Mouse (Mus musculus) adrenal gland, adult 8-10 months (tissue): ENCODE measurements around the gene Ppp1r10. TPM values are rescaled to one million over a fixed set of nuclear protein-coding genes. Genes with fewer than 3 reads are reported as not detected.

Experiments
- microRNA-seq, 2 experiments: library from miRNA; unstranded; fragments of <30 nt; microRNA quantifications; one replicate each; pipeline ENCODE4 v1.2.0; 2022
- total RNA-seq, 4 experiments: library from RNA; stranded (reverse); gene quantifications; 2 replicates each; pipeline ENCODE4 v1.2.4; 2022

Gene Ppp1r10
- total RNA-seq, 4 experiments from 2014 or later, result 65.5 to 105 (median 89.6) TPM

Small RNA genes lying within 50 kb of the gene (microRNA-seq; reads per million reads assigned to microRNA genes)
- gene Gm28033 (0 to 0.18 reads per million in 2 experiments), gene Mir1894 (0 to 0.34 reads per million in 2 experiments), gene Mir877 (61.3 to 141 reads per million in 2 experiments)

Other genes starting within 250 kb of the Ppp1r10 start
- gene Vars2, start 248.8 kb upstream of the Ppp1r10 start, total RNA-seq, result 10 to 100 TPM; 30.9 to 60.3 (median 45.3) TPM
- gene Gtf2h4, start 242.7 kb upstream of the Ppp1r10 start, total RNA-seq, result 10 to 100 TPM; 23.5 to 30.6 (median 24.6) TPM
- gene Ddr1, start 211.8 kb upstream of the Ppp1r10 start, total RNA-seq, result 10 to 100 TPM; 40.1 to 81.5 (median 56.4) TPM
- 10 to 100 TPM in 3 of 4 experiments, 1 to 10 TPM in 1; 8.3 to 19.3 (median 13.7) TPM for gene Ier3, start 94.8 kb upstream of the Ppp1r10 start, total RNA-seq
- gene Flot1, start 93.2 kb upstream of the Ppp1r10 start, total RNA-seq, result 100 to 1,000 TPM in 2 of 4 experiments, 10 to 100 TPM in 2; 57.2 to 117 (median 94.8) TPM
- 100 to 1,000 TPM; 141 to 168 (median 159) TPM for gene Tubb5, start 78.1 kb upstream of the Ppp1r10 start, total RNA-seq
- gene Mdc1, start 74.9 kb upstream of the Ppp1r10 start, total RNA-seq, result 10 to 100 TPM; 20.9 to 28.2 (median 24.1) TPM
- gene Nrm, start 55.1 kb upstream of the Ppp1r10 start, total RNA-seq, result 1 to 10 TPM; 2.5 to 5.4 (median 5.0) TPM
- gene Ppp1r18, start 50.8 kb upstream of the Ppp1r10 start, total RNA-seq, result 10 to 100 TPM; 35.4 to 47.9 (median 40.0) TPM
- 10 to 100 TPM; 40.6 to 57.8 (median 52.0) TPM for gene Dhx16, start 36.6 kb upstream of the Ppp1r10 start, total RNA-seq
- 10 to 100 TPM; 33.1 to 46.5 (median 40.3) TPM for gene 2310061I04Rik, start 19.0 kb upstream of the Ppp1r10 start, total RNA-seq
- gene Atat1, start 6.4 kb upstream of the Ppp1r10 start, total RNA-seq, result 10 to 100 TPM; 34.8 to 61.0 (median 44.9) TPM
- 100 to 1,000 TPM in 2 of 4 experiments, 10 to 100 TPM in 2; 81.7 to 102 (median 99.4) TPM for gene Mrps18b, start within 50 bp of the Ppp1r10 start, total RNA-seq
- gene Abcf1, start 53.3 kb downstream of the Ppp1r10 start, total RNA-seq, result 100 to 1,000 TPM in 1 of 4 experiments, 10 to 100 TPM in 3; 87.1 to 104 (median 93.9) TPM
- gene Gnl1, start 63.4 kb downstream of the Ppp1r10 start, total RNA-seq, result 10 to 100 TPM; 52.4 to 65.5 (median 59.7) TPM
- 10 to 100 TPM; 19.0 to 38.5 (median 27.2) TPM for gene Prr3, start 63.8 kb downstream of the Ppp1r10 start, total RNA-seq
- gene H2-T24, start 104.1 kb downstream of the Ppp1r10 start, total RNA-seq, result 1 to 10 TPM; 6.0 to 9.2 (median 6.9) TPM
- 100 to 1,000 TPM in 1 of 4 experiments, 10 to 100 TPM in 3; 65.8 to 110 (median 93.4) TPM for gene H2-T23, start 116.4 kb downstream of the Ppp1r10 start, total RNA-seq
- gene H2-T22, start 126.3 kb downstream of the Ppp1r10 start, total RNA-seq, result 10 to 100 TPM; 33.8 to 65.4 (median 46.3) TPM
- gene Gm6034, start 126.5 kb downstream of the Ppp1r10 start, total RNA-seq, result under 1 TPM in 2 of 4 experiments, not detected in 2; 0.17 to 0.30 TPM
- gene Gm11127, start 141.9 kb downstream of the Ppp1r10 start, total RNA-seq, result 1 to 10 TPM; 5.8 to 7.9 (median 6.7) TPM
- 1 to 10 TPM in 1 of 4 experiments, under 1 TPM in 3; 0.23 to 1.1 (median 0.58) TPM for gene Gm19684, start 205.2 kb downstream of the Ppp1r10 start, total RNA-seq
- under 1 TPM in 2 of 4 experiments, not detected in 2; 0.62 to 0.65 TPM for gene Gm7030, start 213.0 kb downstream of the Ppp1r10 start, total RNA-seq